Mouse (Mus musculus) telencephalon, adult 2 months (tissue): ENCODE results near the gene Gpr137.
A peak's percentile ranks its signal among the peaks of the same experiment; 100 is the strongest.
"Not testable (repeated sequence)": the region's sequence is repeated elsewhere in the genome, so short reads cannot be mapped to it uniquely, and the experiment has no call there.

Experiments used
- DNase-seq: peaks from one replicate; pipeline ENCODE4 v3.0.0-alpha.2; 2011; ENCODE audit warnings: low read depth, low spot score

Gene Gpr137

DNA sequence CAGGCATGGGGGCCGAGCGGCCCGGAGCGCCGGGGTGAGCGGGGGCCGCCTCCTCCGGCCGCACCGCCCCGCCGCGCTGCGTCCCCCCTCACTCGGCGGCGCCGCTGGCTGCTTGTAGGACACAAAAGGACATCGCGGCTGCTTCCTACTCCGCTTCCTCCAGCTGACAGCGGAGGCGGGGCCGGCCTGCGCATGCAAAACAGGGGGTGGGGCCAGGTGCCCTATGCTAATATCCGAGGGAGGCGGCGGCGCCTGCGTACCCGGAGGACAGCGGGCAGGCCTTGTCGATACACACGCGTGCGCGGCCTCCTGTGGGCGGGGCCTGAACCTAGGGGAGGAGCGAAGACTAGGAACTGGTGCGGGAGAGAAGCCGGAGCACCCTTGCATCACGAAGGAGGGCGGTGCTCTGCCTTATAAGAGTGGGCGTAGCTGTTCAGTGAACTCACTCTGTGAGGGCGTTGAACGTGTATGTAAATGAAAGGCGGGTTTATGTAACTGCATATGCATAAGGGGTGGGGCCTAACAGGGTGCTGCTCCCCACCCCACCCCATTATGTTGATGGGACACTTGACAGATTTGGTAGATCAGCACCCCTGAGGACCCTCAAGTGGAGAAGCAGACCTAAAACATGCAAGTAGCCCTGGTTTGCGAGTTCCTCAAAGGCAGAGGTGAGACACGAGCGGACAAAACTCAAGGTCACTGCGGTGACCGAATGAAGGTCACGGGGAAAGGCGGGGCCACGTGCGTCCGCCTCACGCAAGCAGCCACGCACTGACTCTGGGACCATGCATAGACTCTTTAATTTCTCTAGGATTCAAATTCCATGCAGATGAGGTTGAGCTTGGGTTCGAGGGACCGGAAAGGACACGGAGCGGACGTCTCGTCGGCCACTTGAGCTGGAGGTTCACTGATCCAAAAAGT is 20.4 kb downstream of the Gpr137 start, which contains the start of gene Esrra:
TSS of gene Esrra (minus strand) at position 167 of the 921 bp plus-strand sequence.
- peak; percentile 99 for DNase-seq

- DNase-seq, result no peak
These were observed 21.3 kb downstream of the Gpr137 start for GRCm38 (mm10) chr19:6920741-6921636.

DNA sequence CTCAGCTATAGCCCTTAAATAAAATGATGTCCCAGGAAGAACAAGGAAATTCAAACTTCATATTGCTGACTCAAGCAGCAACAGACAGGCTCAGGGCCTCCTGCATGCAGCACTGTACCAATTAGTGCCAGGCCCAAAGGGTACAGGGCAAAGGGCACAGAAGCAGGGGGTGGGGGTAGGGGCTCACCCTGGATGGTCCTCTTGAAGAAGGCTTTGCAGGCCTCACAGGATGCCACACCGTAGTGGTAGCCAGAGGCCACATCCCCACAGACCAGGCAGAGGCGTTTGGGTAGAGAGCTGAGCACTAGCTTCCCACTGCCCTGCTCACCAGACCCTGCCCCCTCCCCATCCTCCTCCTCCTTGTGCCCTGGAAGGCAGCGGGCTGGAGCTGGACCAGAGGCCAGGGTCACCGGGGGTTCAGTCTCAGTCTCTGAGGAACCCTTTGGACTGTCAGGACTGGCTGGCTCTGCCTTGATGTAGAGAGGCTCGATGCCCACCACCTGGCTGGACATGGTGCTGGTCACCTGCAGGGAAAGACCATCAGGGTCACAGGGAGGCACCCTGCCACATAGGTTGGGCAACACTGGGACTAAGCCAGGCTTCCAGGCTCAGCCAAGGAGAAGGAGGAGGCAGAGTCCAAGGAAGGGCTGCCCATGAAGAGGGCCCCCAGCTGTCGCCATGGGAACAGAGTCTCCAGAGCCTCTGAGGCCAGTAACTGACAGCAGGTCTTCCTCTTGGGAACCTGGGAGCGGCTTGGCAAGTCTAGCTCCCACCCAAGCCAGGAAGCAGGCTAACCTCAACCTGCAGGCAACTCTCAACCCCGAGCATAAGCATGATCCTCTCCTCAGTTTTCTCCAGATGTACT is 22.2 kb downstream of the Gpr137 start:
- DNase-seq, result no peak

DNA sequence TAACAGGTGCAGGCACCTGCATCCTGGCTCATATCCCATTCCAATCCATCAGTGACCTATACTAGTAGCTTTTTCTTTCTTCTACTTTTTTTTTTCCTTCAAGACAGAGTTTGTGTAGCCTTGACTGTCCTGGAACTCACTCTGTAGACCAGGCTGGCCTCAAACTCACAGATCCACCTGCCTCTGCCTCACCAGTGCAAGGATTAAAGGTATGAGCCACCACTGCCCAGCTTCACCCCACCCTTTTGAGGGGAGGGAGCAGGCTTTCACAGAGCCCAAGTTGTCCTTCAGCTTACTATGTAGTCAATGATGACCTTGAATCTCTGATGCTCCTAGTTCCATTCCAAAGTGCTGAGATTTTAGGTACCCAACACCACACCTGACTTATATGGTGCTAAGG is 22.8 kb downstream of the Gpr137 start:
- no peak for DNase-seq

DNA sequence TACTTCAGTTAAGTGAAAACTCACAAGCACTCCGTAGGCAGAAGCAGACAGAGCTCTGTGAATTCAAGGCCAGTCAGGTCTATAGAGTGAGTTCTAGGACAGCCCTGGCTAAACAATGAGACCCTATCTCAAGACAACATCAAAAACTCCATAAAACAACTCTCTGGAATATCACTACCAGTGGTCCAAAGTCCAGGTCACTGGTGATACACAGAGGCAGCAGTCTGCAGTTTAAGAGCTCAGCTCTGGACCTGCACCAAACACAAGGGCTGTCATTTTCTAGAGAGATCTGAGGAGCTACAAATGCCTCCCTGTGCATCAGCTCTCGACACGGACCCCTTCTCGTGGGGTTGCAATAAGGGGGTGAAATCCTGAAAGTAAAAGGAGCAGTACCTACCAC is 24.0 kb downstream of the Gpr137 start:
- DNase-seq, result no peak

- no peak for DNase-seq
These were observed 25.8 kb downstream of the Gpr137 start for GRCm38 (mm10) chr19:6916496-6916895.

GRCm38 (mm10) chr19:6915276-6915675 is 27.0 kb downstream of the Gpr137 start:
- DNase-seq, result no peak

DNA sequence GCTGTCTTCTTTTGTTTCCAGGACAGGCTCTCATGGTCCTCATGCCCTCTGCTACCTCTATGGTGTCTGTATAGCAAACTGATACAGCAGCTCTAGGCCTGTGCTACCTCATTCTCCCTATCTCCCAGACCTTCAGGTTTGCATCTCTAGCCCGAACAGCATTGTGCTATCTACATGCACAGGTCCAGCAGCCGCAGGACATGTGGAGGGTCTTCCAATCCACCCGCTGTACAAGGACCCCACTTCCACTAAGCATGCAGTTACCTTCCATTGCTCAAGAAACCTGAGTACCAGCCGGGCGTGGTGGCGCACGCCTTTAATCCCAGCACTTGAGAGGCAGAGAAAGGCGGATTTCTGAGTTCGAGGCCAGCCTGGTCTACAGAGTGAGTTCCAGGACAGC is 27.7 kb downstream of the Gpr137 start:
- DNase-seq, result no peak

DNA sequence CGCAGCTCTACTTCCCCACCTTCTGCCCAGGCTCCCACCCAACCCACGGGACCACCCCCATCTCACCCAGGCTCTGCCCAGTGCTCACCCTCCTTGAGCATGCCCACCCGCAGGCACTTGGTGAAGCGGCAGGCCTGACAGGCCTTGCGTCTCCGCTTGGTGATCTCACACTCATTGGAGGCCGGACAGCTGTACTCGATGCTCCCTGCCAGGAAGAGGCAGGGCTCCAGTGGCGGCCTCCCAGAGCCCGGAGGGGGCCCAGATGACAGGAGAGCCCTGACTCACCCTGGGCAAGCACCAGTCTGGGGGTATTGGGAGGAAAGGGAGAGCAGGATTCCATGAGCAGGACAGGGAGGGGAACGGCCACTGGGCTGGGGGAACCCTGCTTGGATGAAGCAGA is 28.3 kb downstream of the Gpr137 start:
- DNase-seq, result no peak

DNA sequence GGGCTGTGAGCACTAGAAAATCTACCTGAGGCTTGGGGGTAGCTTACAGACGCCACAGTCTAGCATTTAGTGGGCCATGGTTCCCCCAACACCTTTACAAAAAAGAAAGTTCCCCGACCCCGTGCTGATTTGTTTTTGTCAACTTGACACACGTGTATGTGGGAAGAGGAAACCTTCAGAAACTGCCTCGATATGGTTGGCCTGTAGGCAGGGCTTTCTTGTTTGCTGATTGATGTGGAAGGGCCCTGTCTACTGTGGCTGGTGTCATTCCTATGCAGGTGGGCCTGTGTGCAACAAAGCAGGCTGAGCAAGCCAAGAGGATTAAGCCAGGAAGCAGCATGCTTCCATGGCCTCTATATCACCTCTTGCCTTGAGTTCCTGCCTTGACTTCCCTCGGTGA is 29.2 kb downstream of the Gpr137 start:
- no peak for DNase-seq

- no peak for DNase-seq
These were observed 29.9 kb downstream of the Gpr137 start for GRCm38 (mm10) chr19:6912205-6912970.

DNA sequence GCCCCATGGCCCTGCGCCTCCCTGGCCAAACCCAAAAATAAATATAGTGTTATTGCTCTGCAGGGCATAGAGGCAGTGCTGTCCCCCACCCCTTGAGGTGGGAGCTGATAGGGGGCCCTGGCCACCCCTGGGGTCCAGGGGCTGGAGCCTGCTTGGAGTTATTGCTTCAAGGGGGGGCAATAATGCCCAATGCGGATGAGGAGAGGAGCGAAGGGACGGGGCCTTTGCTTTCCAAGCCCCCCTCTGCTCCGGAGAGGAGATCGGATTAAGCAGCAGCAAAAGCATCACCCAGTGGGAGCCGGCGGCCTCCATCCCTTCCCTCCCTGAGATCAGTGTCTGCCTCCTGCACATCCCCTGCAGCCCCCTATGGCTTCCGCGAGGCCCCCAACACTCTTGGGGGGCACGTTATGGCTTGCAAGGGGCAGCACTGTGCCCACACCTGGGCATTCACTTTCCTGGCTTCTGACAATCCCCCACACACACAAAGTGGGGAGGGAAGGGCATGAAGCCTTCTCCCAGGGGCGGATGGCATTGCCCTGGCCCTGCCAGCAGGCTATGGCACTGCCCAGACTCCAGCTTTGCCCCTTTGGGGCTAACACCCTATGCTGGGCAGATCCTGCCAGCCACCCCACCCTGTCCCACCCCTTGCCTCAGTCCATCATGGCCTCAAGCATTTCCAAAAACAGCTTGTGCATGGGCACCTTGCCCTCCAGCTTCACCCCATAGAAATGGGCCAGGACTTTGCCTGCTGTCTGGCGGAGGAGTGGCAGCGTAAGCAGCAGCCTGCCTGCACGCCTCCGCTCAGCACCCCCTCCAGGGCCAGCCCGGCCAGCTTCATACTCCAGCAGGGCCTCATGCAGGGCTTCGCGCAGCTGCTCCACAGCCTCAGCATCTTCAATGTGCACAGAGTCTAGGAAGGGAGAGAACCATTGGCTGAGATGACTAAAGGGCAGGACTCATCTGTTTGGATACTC is 30.9 kb downstream of the Gpr137 start:
- DNase-seq, result no peak

DNA sequence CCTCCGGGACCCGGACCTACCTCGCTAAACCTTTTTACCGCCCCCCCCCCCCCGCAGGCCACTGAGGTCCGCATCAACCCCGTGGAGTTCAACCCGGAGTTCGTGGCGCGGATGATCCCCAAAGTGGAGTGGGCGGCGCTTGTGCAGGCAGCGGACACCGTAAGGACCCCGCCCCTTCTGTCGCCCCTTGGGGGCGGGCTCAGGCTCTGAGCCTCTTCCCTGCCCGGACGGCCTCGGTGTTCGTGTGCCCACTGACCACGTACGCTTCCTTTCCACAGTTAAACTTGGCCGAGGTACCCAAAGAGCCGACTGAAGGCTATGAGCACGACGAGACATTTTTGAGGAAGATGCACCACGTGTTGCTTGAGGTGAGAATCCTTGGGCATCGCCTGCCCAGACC is 32.0 kb downstream of the Gpr137 start:
- DNase-seq, result not testable (repeated sequence)

- peak; percentile 99 for DNase-seq
These were observed 32.6 kb downstream of the Gpr137 start, which contains the start of the genes Trmt112 and Prdx5 for GRCm38 (mm10) chr19:6909507-6910289. TSS of gene Trmt112 (plus strand) at chr19:6909698. TSS of gene Prdx5 (minus strand) at chr19:6910106.

DNA sequence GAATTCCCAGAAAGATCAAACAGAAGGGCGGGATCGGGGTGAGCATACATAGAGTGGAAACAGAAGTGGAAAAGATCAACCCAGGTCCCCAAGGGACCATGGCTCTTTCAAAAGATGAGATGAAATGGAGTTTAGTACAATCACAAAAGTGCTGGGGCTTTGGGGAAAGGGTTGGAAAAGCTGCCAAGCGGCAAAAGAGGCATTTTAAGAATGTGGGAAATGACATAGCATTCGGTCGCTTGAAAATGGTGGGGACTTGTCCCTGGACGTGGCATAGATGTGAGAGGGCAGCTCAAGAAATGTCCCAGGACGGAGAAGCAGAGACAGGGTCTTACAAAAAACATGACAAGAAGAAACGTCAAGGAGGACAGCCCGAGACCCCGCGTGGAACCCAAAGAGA is 33.3 kb downstream of the Gpr137 start:
- DNase-seq, result no peak

DNA sequence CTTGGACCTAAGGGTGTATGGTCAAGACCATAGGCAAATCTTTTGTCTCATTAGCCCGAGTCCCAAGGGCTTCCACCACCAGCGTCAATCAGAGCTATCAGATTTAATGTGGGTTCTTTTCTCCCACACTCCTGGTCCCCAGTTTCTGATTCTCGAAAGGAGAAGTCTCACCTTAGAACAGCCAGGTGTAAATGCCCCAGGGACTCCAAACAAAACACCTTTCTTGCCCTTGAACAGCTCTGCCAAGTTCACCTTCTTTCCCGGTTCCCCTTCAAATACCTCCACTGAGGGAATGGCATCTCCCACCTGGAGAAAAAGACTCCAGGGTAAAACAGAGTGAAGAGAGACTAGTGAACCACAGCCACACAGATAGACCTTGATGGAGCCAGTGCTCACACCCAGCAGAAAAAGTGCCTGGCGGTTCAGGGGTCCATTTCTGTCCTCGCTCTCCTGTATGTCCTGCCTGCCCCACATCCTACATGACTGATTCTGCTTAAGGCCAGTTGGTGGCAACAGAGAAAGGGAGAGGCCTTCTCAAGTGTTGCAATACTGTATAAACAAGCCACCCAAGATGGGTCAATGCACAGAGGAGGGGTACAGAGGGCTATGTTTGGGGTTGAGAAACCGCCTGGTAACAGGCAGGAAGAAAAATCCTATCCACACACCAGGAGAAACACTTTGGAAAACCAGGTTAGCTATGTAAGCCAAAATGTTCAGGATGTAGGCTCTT is 34.3 kb downstream of the Gpr137 start:
- DNase-seq, result no peak

- no peak for DNase-seq
These were observed 35.2 kb downstream of the Gpr137 start for GRCm38 (mm10) chr19:6907094-6907493.

DNA sequence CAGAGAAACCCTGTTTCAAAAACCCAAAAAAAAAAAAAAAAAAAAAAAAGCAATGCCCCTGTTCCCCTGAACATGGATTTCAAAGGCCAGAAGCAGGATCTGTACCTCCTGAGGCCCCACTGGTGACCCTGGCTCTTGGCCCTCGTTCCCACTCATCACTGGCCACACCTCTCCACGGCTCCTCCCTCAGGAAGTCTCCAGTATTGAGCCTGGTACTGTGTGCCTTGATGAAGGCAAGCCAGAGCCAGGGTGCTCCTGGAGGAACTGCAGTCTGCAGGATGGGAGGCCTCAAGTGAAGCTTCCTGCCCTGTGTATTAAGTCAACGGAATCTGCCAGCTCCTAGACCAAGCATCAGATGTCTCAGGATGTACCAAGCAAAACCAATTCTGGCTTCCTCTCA is 36.1 kb downstream of the Gpr137 start:
- no peak for DNase-seq
